Mouse (Mus musculus) intestine, postnatal 0 days (tissue): ENCODE results near the gene Wfdc3. TPM values are rescaled to one million over a fixed set of nuclear protein-coding genes. Genes with fewer than 3 reads are reported as not detected.

Experiments used
- ATAC-seq: fragments of 200-750 bp; cut with Nextera tagmentation; 2 replicates; pipeline ENCODE4 v1.8.0; 2017; ENCODE audit warnings: mild to moderate bottlenecking, moderate TSS enrichment, moderate library complexity
- H3K27ac ChIP-seq: fragments of 300-500 bp; sonication (generic); 2 replicates; pipeline ENCODE4 v1.5.1; 2014; ENCODE audit warnings: mild to moderate bottlenecking, low read depth, low read length, moderate library complexity
- H3K27me3 ChIP-seq: fragments of 300-500 bp; sonication (generic); replicated peaks from 2 replicates; pipeline ENCODE4 v1.6.1; 2014; ENCODE audit warnings: low read length, mixed read lengths; ENCODE audit not compliant: control insufficient read depth, insufficient read depth
- H3K36me3 ChIP-seq: fragments of 300-500 bp; sonication (generic); 2 replicates; pipeline ENCODE4 v1.6.1; 2014; ENCODE audit warnings: mild to moderate bottlenecking, moderate library complexity; ENCODE audit not compliant: control insufficient read depth, insufficient read depth
- H3K4me1 ChIP-seq: fragments of 300-500 bp; sonication (generic); replicated peaks from 2 replicates; pipeline ENCODE4 v1.6.1; 2014; ENCODE audit warnings: antibody characterized with exemption, low read length, mixed read lengths; ENCODE audit not compliant: control insufficient read depth, insufficient read depth
- H3K4me2 ChIP-seq: fragments of 300-500 bp; sonication (generic); replicated peaks from 2 replicates; pipeline ENCODE4 v1.6.1; 2014; ENCODE audit warnings: low read depth, mild to moderate bottlenecking, moderate library complexity
- H3K4me3 ChIP-seq: fragments of 300-500 bp; sonication (generic); 2 replicates; pipeline ENCODE4 v1.5.1; 2014; ENCODE audit warnings: low read depth, low read length
- H3K9ac ChIP-seq: fragments of 300-500 bp; sonication (generic); 2 replicates; pipeline ENCODE4 v1.6.1; 2014; ENCODE audit warnings: mild to moderate bottlenecking, low read depth, low read length
- H3K9me3 ChIP-seq: fragments of 300-500 bp; sonication (generic); 2 replicates; pipeline ENCODE4 v1.6.1; 2016; ENCODE audit warnings: mixed run types; ENCODE audit not compliant: control insufficient read depth
- CTCF ChIP-seq: sonication (generic); IDR thresholded peaks from 2 replicates; pipeline ENCODE4 v1.5.1; 2016; ENCODE audit warnings: low read depth, mild to moderate bottlenecking, control low read depth, antibody characterized with exemption, moderate library complexity
- WGBS: fragments of 180-500 bp; shearing (Covaris S2); extraction: QIAGEN DNeasy Blood & Tissue Kit; methylation state at CpG from one replicate; pipeline ENCODE4 v1.1.7; 2014; 5-methylcytosine and 5-hydroxymethylcytosine counted together
- polyA plus RNA-seq: library from polyadenylated mRNA; unstranded; fragments of >200 nt; fragmentation: Nextera tagmentation; extraction: Ambion mirVana; gene quantifications from 2 replicates; pipeline ENCODE4 v1.2.1, GENCODE M21; 2015

Gene Wfdc3
- polyA plus RNA-seq, 1 experiment from 2014 or later, result 0.85 TPM

DNA sequence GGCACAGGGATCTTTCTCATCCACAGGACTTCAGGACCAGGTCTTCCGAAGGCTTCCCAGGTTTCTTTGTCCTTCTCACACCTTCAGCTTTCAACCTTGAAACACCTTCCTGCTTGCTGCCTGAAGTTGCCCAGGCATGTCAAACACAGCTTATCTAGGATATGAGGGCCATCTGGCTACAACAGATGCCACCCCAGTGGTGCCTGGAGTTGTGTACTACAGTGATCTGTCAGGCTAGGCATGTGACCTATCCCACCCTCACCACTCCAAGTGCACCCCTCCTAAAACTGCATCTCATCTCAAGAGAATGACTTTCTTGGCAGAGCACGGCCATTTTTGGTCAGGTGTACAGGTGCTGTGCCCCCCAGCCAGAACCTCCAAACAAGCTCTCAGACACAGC is 15.8 kb upstream of the Wfdc3 start:
- Histone ChIP-seq H3K36me3 (peaks cover 88% of the 10 kb centered on the region), H3K9me3 (no peaks in the 10 kb centered on the region), H3K4me2 (no peak overlapping the region), H3K27me3 (no peaks in the 10 kb centered on the region), H3K27ac (no peak overlapping the region), H3K4me1 (no peaks in the 10 kb centered on the region), H3K9ac (no peak overlapping the region), H3K4me3 (no peak overlapping the region)
- no peak for ATAC-seq
- TF ChIP-seq CTCF, result no peak
- 95% methylated on average over 2 of the region's 2 CpGs for WGBS

DNA sequence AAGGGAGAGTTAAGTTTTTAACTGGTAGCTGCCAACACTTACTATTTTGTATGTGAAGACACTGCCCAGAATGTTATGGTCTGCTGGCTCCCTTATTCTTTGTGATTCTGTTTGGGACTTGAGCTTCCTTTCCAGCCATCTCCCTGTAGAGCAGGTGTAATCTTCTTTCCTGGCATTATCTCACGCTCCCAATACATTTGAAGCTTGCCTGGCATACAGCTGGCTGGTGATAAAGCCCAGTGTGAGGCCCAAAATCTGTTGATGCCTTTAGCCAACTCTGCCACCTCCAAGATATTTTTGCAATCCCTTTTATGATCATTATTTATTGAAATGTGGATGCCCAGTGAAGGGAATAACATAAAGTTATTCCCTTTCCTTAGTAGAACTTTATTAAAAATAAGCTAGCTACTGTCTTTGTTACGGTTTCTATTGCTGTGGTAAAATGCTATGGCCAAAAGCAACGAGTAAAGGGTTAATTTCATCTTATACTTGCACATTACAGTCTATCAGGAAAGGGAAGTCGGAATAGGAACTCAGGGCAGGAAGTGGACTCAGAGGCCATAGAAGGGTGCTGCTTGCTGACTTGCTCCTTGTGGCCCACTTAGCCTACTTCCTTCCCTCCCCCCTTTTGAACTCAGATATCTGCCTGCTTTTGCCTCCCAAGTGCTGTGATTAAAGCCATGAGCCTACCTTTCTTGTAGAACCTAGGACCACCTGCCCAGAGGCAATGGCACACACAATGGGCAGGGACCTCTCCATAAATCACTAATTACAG is 14.5 kb upstream of the Wfdc3 start:
- no peak for ATAC-seq
- no peak overlapping the region for H3K27ac ChIP-seq
- no peaks in the 10 kb centered on the region for H3K27me3 ChIP-seq

DNA sequence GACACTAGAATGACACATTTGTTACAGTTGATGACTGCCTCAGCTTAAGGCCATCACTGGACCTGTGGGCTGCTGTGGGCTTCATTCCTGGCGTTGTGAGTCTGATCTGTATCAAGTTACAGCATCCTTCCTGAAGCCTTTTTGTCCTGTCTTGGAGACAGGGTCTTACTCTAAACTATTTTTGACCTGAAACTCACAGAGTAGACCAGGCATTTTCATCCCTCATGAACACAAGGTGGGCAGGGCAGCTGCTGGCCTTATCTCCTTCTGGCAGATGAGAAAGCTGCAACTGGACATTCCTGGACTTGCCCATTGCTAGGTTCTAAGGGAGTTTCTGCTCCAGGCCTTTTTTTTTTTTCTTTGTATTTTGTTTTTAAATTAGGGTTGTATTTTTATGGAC is 13.0 kb upstream of the Wfdc3 start:
- no peak overlapping the region for H3K9ac ChIP-seq
- H3K27ac ChIP-seq, result no peak overlapping the region
- no peak overlapping the region for H3K4me2 ChIP-seq
- H3K36me3 ChIP-seq, result peaks cover 96% of the 10 kb centered on the region
- H3K9me3 ChIP-seq, result no peaks in the 10 kb centered on the region
- no peak overlapping the region for H3K4me3 ChIP-seq
- ATAC-seq, result no peak
- TF ChIP-seq CTCF, result no peak
- no peaks in the 10 kb centered on the region for H3K27me3 ChIP-seq
- 69% methylated on average over 1 of the region's 1 CpGs for WGBS
- no peaks in the 10 kb centered on the region for H3K4me1 ChIP-seq

More for the DNA sequence above, 14.5 kb upstream of the Wfdc3 start:
- Histone ChIP-seq H3K9ac (no peak overlapping the region), H3K36me3 (peaks cover 88% of the 10 kb centered on the region), H3K4me1 (no peaks in the 10 kb centered on the region), H3K4me3 (no peak overlapping the region), H3K9me3 (no peaks in the 10 kb centered on the region), H3K4me2 (no peak overlapping the region)
- 77% methylated on average over 4 of the region's 4 CpGs for WGBS
- no peak for TF ChIP-seq CTCF

DNA sequence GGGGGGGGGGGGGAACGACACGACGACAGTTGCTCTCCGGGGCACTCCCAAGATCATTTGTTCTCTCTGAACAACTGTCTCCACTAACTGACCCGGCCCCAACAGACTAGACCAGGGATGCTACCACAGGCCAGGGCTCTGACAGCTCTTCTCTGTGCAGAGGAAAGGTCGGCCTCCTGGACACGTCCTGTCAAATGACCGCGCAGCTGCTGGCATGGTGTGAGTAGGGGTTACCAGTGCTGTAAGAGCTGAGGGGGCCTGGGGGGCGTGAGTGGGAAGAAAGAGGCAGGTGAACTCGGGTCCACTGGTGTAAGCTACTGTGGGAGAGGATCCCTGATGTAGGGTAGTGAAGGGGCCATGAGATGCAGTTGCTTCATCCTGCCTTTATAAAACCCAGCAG is 12.1 kb upstream of the Wfdc3 start:
- peaks cover 96% of the 10 kb centered on the region for H3K36me3 ChIP-seq

DNA sequence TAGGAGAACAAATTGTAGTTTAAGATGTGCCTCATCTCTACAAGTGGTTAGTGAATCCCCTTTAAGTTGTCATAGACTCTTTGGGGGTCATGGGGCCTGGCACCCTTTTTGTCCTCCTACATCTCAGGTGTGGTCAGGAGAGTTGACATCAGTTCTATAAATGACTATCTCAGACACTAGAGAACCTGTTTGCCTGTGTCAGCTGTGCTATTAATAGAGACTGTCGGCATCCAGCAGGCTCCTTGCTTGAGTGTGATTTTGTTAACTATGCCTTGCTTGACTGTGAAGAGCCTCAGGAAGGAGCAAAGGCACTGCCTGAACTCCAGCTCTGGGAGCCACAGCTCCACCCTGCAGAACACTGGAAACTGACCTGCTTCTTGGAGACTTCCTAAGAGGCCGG is 9.1 kb upstream of the Wfdc3 start:
- Histone ChIP-seq H3K27ac (no peak overlapping the region), H3K9me3 (no peaks in the 10 kb centered on the region), H3K4me2 (no peak overlapping the region), H3K4me3 (no peak overlapping the region), H3K4me1 (no peaks in the 10 kb centered on the region), H3K9ac (no peak overlapping the region), H3K36me3 (peaks cover 93% of the 10 kb centered on the region), H3K27me3 (no peaks in the 10 kb centered on the region)
- no peak for TF ChIP-seq CTCF
- 76% methylated on average over 2 of the region's 2 CpGs for WGBS
- no peak for ATAC-seq

More for the DNA sequence above, 12.1 kb upstream of the Wfdc3 start:
- Histone ChIP-seq H3K4me2 (no peak overlapping the region), H3K4me3 (no peak overlapping the region), H3K27ac (no peak overlapping the region), H3K9ac (no peak overlapping the region), H3K27me3 (no peaks in the 10 kb centered on the region), H3K9me3 (no peaks in the 10 kb centered on the region), H3K4me1 (no peaks in the 10 kb centered on the region)
- ATAC-seq, result no peak
- TF ChIP-seq CTCF, result no peak
- WGBS, result 85% methylated on average over 11 of the region's 11 CpGs

DNA sequence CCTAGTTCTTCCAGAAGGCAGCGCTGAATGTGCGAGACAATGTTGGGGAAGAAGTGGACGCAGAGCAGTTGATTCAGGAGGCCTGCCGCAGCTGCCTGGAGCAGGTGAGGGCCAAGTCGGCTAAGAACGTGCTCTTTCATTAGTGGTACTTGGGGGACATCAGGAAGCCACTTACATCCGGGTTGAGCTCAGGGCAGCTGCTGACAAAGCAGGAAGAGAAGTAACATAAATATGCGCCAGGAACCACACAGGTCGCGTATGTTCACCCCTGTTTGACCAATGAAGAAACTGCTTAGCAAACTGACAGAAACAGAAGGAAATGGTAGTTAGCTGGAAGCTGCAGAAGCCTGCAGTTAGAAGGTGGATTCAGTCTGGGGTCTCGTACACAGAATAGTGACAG is 8.4 kb upstream of the Wfdc3 start:
- Histone ChIP-seq H3K9ac (no peak overlapping the region), H3K4me1 (no peaks in the 10 kb centered on the region), H3K27me3 (no peaks in the 10 kb centered on the region), H3K36me3 (peaks cover 90% of the 10 kb centered on the region), H3K4me2 (no peak overlapping the region), H3K9me3 (no peaks in the 10 kb centered on the region), H3K27ac (no peak overlapping the region), H3K4me3 (no peak overlapping the region)
- TF ChIP-seq CTCF, result no peak
- ATAC-seq, result no peak
- 71% methylated on average over 11 of the region's 11 CpGs for WGBS
